Mouse (Mus musculus) lung, adult 18-20 months (tissue): ENCODE measurements around the gene Proser2.
"Not testable (repeated sequence)": the region's sequence is repeated elsewhere in the genome, so short reads cannot be mapped to it uniquely, and the experiment has no call there.

ENCODE experiments used
- DNase-seq, 2 experiments: peaks; one replicate each; pipeline ENCODE4 v3.0.0; 2022; ENCODE audit warnings: mixed read lengths in 2 of 2

Proser2 gene

GRCm38 (mm10) chr2:6128136-6128805 is 1.7 kb downstream of the Proser2 start:
- peak; percentile 10 to 29 for DNase-seq

GRCm38 (mm10) chr2:6123046-6123445 is 7.0 kb downstream of the Proser2 start:
- no peak for DNase-seq

- DNase-seq, result no peak
These were observed 8.9 kb downstream of the Proser2 start for GRCm38 (mm10) chr2:6121091-6121490.

- peak; percentile 72 to 87 for DNase-seq
These were observed 11.8 kb downstream of the Proser2 start for GRCm38 (mm10) chr2:6118246-6118645.

GRCm38 (mm10) chr2:6113792-6114191 is 16.2 kb downstream of the Proser2 start:
- no peak for DNase-seq

GRCm38 (mm10) chr2:6112619-6113018 is 17.4 kb downstream of the Proser2 start:
- no peak for DNase-seq

- DNase-seq, result no peak
These were observed 24.6 kb downstream of the Proser2 start for GRCm38 (mm10) chr2:6105437-6105836.

GRCm38 (mm10) chr2:6100755-6101154 is 29.3 kb downstream of the Proser2 start:
- no peak for DNase-seq

GRCm38 (mm10) chr2:6100027-6100749 is 29.8 kb downstream of the Proser2 start:
- no peak for DNase-seq

GRCm38 (mm10) chr2:6099443-6099842 is 30.6 kb downstream of the Proser2 start:
- DNase-seq, result no peak

GRCm38 (mm10) chr2:6098924-6099323 is 31.1 kb downstream of the Proser2 start:
- peak; percentile 52 to 75 for DNase-seq

GRCm38 (mm10) chr2:6097113-6097716 is 32.8 kb downstream of the Proser2 start:
- DNase-seq, result peak in 1 of 2 experiments; percentile 63

- not testable (repeated sequence) for DNase-seq
These were observed 40.1 kb downstream of the Proser2 start for GRCm38 (mm10) chr2:6089941-6090340.

- DNase-seq, result no peak
These were observed 42.9 kb downstream of the Proser2 start for GRCm38 (mm10) chr2:6087151-6087550.

- no peak for DNase-seq
These were observed 44.1 kb downstream of the Proser2 start for GRCm38 (mm10) chr2:6085622-6086530.

GRCm38 (mm10) chr2:6083696-6084095 is 46.3 kb downstream of the Proser2 start:
- DNase-seq, result peak; percentile 49 to 74

- no peak for DNase-seq
These were observed 47.4 kb downstream of the Proser2 start for GRCm38 (mm10) chr2:6082615-6083014.

GRCm38 (mm10) chr2:6081108-6081507 is 48.9 kb downstream of the Proser2 start:
- peak; percentile 81 to 87 for DNase-seq

- peak in 1 of 2 experiments; percentile 54 for DNase-seq
These were observed 50.0 kb downstream of the Proser2 start for GRCm38 (mm10) chr2:6080037-6080436.

- DNase-seq, result no peak
These were observed 54.5 kb downstream of the Proser2 start for GRCm38 (mm10) chr2:6075530-6075896.

GRCm38 (mm10) chr2:6074891-6075529 is 55.0 kb downstream of the Proser2 start:
- DNase-seq, result peak; percentile 63 to 71

GRCm38 (mm10) chr2:6072685-6073260 is 57.2 kb downstream of the Proser2 start:
- DNase-seq, result no peak
